Mouse (Mus musculus) megakaryocyte, embryonic 14.5 days (primary cell): Measurements from ENCODE around the gene Zfp867.

Source experiments
- FLI1 ChIP-seq: IDR thresholded peaks from 2 replicates; pipeline ENCODE4 v1.6.1; 2012; ENCODE audit warnings: low read length, inconsistent platforms, mixed read lengths
- GATA1 ChIP-seq: IDR thresholded peaks from 3 replicates; pipeline ENCODE4 v1.6.1; 2012; ENCODE audit warnings: mixed read lengths, low read length, inconsistent platforms, borderline replicate concordance

- TF ChIP-seq GATA1, result no peak
- no peak for TF ChIP-seq FLI1
Observed at GRCm38 (mm10) chr11:59505839-59506712, 33.8 kb upstream of the Zfp867 start.
